In genomic region chr17:33910346-33911051, GRCm38 (mm10) we compare ENCODE assay signal across 8 mouse cellular contexts. TPM values are rescaled to one million over a fixed set of nuclear protein-coding genes. Genes with fewer than 3 reads are reported as not detected.
A peak's percentile ranks its signal among the peaks of the same experiment; 100 is the strongest.
DNase-seq lines count a peak whose midpoint lies in the region; ATAC-seq and TF ChIP-seq lines count a peak whose summit lies in the region.

No protein-coding gene starts in this region.

- peaks cover 49% of the 10 kb centered on the region for H3K36me3 ChIP-seq in liver, embryonic 12.5 days

- no peak for ATAC-seq in liver, embryonic 12.5 days
- ATAC-seq in frontal cortex, adult (ENCODE audit: low TSS enrichment) = no peak

- peak overlapping the region; percentile 98 for H3K4me2 ChIP-seq in liver, embryonic 12.5 days

- no peaks in the 10 kb centered on the region for H3K9me3 ChIP-seq in liver, embryonic 12.5 days (replicated peaks)

- H3K27ac ChIP-seq in gastrocnemius, adult 2 months = peak overlapping the region; percentile 97
- H3K27ac ChIP-seq in embryonic fibroblast, embryonic 13.5 days (ENCODE audit: insufficient read depth, low read length) = peak overlapping the region; percentile 61; the same call in 1 of the 2 replicates
- H3K27ac ChIP-seq in liver, embryonic 12.5 days = peak overlapping the region; percentile 91

- 44% methylated on average over 11 of the region's 11 CpGs for WGBS in liver, embryonic 12.5 days (ENCODE audit: insufficient replicate concordance)

- H3K9ac ChIP-seq in liver, embryonic 12.5 days = peak overlapping the region; percentile 90

- no peak for TF ChIP-seq POLR2A in embryonic fibroblast, embryonic 13.5 days (IDR thresholded peaks at IDR 0.05; ENCODE audit: low read depth, low read length)

- peak overlapping the region; percentile 92 for H3K4me3 ChIP-seq in gastrocnemius, adult 2 months
- peak overlapping the region; percentile 74 for H3K4me3 ChIP-seq in embryonic fibroblast, embryonic 13.5 days (ENCODE audit: insufficient read depth, low read length)
- peak overlapping the region; percentile 80 for H3K4me3 ChIP-seq in liver, embryonic 12.5 days

- intact Hi-C loops in gastrocnemius, adult 2 months (cut with DNase I) = no loop called here

- no peak for DNase-seq in gastrocnemius, adult 2 months
- DNase-seq in gastrocnemius, postnatal 4 days (ENCODE audit: low spot score in 2 of 2) = no peak
- DNase-seq in B cell, adult 2 months = peak; percentile 42 to 53
- no peak for DNase-seq in ovary, postnatal 10 days (ENCODE audit: low spot score)
- DNase-seq in natural killer cell, adult 2 months (ENCODE audit: low spot score in 2 of 2) = no peak

- H3K4me1 ChIP-seq in embryonic fibroblast, embryonic 13.5 days (ENCODE audit: control insufficient read depth, insufficient read depth, low read length) = peaks cover 3% of the 10 kb centered on the region; the same call in 1 of the 2 replicates
- H3K4me1 ChIP-seq in liver, embryonic 12.5 days = peaks cover 59% of the 10 kb centered on the region

- no peaks in the 10 kb centered on the region for H3K27me3 ChIP-seq in liver, embryonic 12.5 days (replicated peaks)

- TF ChIP-seq CTCF in gastrocnemius, adult 2 months (IDR thresholded peaks at IDR 0.05) = no peak
- no peak for TF ChIP-seq CTCF in embryonic fibroblast, embryonic 13.5 days (IDR thresholded peaks at IDR 0.05; ENCODE audit: borderline replicate concordance, insufficient read depth, low read length)

RNA-seq across cellular contexts. Expression of gene Daxx, which starts 1.3 kb away (rescaled TPM):
- 10 to 100 TPM; 13.3 to 13.9 TPM for total RNA-seq in gastrocnemius, adult 2 months (2021)
- 10 to 100 TPM; 21.9 to 24.9 TPM for total RNA-seq in gastrocnemius, postnatal 4 days (2021)
- polyA plus RNA-seq in embryonic fibroblast, embryonic 13.5 days (2011; ENCODE audit: insufficient read length, low read depth, missing spikeins) = 23.3 and 26.6 TPM in 2 replicates
- polyA plus RNA-seq in liver, embryonic 12.5 days (2016; fragmentation: Nextera tagmentation; extraction: Ambion mirVana) = 33.4 and 37.1 TPM in 2 replicates

RNA-seq across cellular contexts. Expression of gene Tapbp, which starts 5.2 kb away (rescaled TPM):
- 10 to 100 TPM; 34.0 to 44.4 TPM for total RNA-seq in gastrocnemius, adult 2 months (2021)
- 10 to 100 TPM; 43.2 to 43.9 TPM for total RNA-seq in gastrocnemius, postnatal 4 days (2021)
- polyA plus RNA-seq in embryonic fibroblast, embryonic 13.5 days (2011; ENCODE audit: insufficient read length, low read depth, missing spikeins) = 61.4 and 91.2 TPM in 2 replicates
- 29.4 and 30.1 TPM in 2 replicates for polyA plus RNA-seq in liver, embryonic 12.5 days (2016; fragmentation: Nextera tagmentation; extraction: Ambion mirVana)

RNA-seq across cellular contexts. Expression of gene Zbtb22, which starts 5.2 kb away (rescaled TPM):
- 10 to 100 TPM; 14.5 to 14.8 TPM for total RNA-seq in gastrocnemius, adult 2 months (2021)
- total RNA-seq in gastrocnemius, postnatal 4 days (2021) = 10 to 100 TPM; 24.9 to 26.8 TPM
- 20.3 and 22.2 TPM in 2 replicates for polyA plus RNA-seq in embryonic fibroblast, embryonic 13.5 days (2011; ENCODE audit: insufficient read length, low read depth, missing spikeins)
- polyA plus RNA-seq in liver, embryonic 12.5 days (2016; fragmentation: Nextera tagmentation; extraction: Ambion mirVana) = 13.6 and 14.8 TPM in 2 replicates

RNA-seq across cellular contexts. Expression of gene Platr17, which starts 5.6 kb away (rescaled TPM):
- total RNA-seq in gastrocnemius, adult 2 months (2021) = not detected
- not detected for total RNA-seq in gastrocnemius, postnatal 4 days (2021)
- polyA plus RNA-seq in embryonic fibroblast, embryonic 13.5 days (2011; ENCODE audit: insufficient read length, low read depth, missing spikeins) = not detected in 2 replicates
- polyA plus RNA-seq in liver, embryonic 12.5 days (2016; fragmentation: Nextera tagmentation; extraction: Ambion mirVana) = 0.51 and 0.78 TPM in 2 replicates

RNA-seq across cellular contexts. Expression of gene Rgl2, which starts 18.8 kb away (rescaled TPM):
- 10 to 100 TPM; 31.4 to 34.0 TPM for total RNA-seq in gastrocnemius, adult 2 months (2021)
- total RNA-seq in gastrocnemius, postnatal 4 days (2021) = 10 to 100 TPM; 43.2 to 48.4 TPM
- polyA plus RNA-seq in embryonic fibroblast, embryonic 13.5 days (2011; ENCODE audit: insufficient read length, low read depth, missing spikeins) = 36.1 and 45.1 TPM in 2 replicates
- polyA plus RNA-seq in liver, embryonic 12.5 days (2016; fragmentation: Nextera tagmentation; extraction: Ambion mirVana) = 17.3 and 18.4 TPM in 2 replicates

Comparison
In these comparisons a context has a peak if more than half of its experiments do, and no peak if none do; other contexts are left out.
1. DNase-seq: peak in B cell, adult 2 months (2 of 2); none in gastrocnemius, adult 2 months (single experiment), gastrocnemius, postnatal 4 days (0 of 2), ovary, postnatal 10 days (single experiment) and natural killer cell, adult 2 months (0 of 2).
2. Peak in every context shown above with its lines, with median percentiles within 50 percentile points of each other: H3K27ac ChIP-seq and H3K4me3 ChIP-seq.